Mouse (Mus musculus) E14TG2a.4 (cell line): ENCODE measurements around the gene Hmcn2.

Source experiments
- H3K27me3 ChIP-seq: 2 replicates; pipeline ENCODE4 v1.6.1; 2014; ENCODE audit warnings: low read length, control low read depth; ENCODE audit not compliant: insufficient read depth
- H3K36me3 ChIP-seq: 2 replicates; pipeline ENCODE4 v1.6.1; 2014; ENCODE audit warnings: low read length, control low read depth; ENCODE audit not compliant: insufficient read depth
- H3K4me1 ChIP-seq: replicated peaks from 2 replicates; pipeline ENCODE4 v1.6.1; 2014; ENCODE audit warnings: low read depth, low read length, control low read depth
- H3K4me3 ChIP-seq: replicated peaks from 2 replicates; pipeline ENCODE4 v1.5.1; 2014; ENCODE audit warnings: mild to moderate bottlenecking, low read length
- H3K9me3 ChIP-seq: 2 replicates; pipeline ENCODE4 v1.6.1; 2014; ENCODE audit warnings: low read length, control low read depth
- CTCF ChIP-seq: conservative IDR thresholded peaks from 2 replicates; pipeline ENCODE4 v1.5.1; 2014; ENCODE audit warnings: low read length
- NANOG ChIP-seq: IDR thresholded peaks from 2 replicates; pipeline ENCODE4 v1.6.1; 2014; ENCODE audit warnings: borderline replicate concordance, low read length, mixed read lengths
- POU5F1 ChIP-seq: IDR thresholded peaks from 2 replicates; pipeline ENCODE4 v1.6.1; 2014; ENCODE audit warnings: low read length, borderline replicate concordance

Hmcn2 gene

GRCm38 (mm10) chr2:31501448-31502130 lies 187.4 kb downstream of the Hmcn2 start:
- H3K9me3 ChIP-seq, result no peaks in the 10 kb centered on the region
- 0 out of 2 replicates have a peak overlapping the region, but pooled peaks have one; percentile 8 for H3K4me3 ChIP-seq
- H3K36me3 ChIP-seq, result peaks cover 87% of the 10 kb centered on the region
- peaks cover 6% of the 10 kb centered on the region; the same call in 1 of the 2 replicates for H3K27me3 ChIP-seq
- TF ChIP-seq POU5F1 (no peak), CTCF (peak; percentile 14; the same call in 1 of the 2 replicates), NANOG (no peak)
- H3K4me1 ChIP-seq, result peaks cover 95% of the 10 kb centered on the region

GRCm38 (mm10) chr2:31502616-31503522 lies 188.7 kb downstream of the Hmcn2 start:
- TF ChIP-seq POU5F1, result no peak
- TF ChIP-seq NANOG, result peak; percentile 48; the same call in 1 of the 2 replicates
- TF ChIP-seq CTCF, result no peak
- peaks cover 87% of the 10 kb centered on the region for H3K36me3 ChIP-seq
- H3K27me3 ChIP-seq, result peaks cover 6% of the 10 kb centered on the region; the same call in 1 of the 2 replicates
- H3K4me1 ChIP-seq, result peaks cover 88% of the 10 kb centered on the region
- H3K4me3 ChIP-seq, result peak overlapping the region; percentile 13
- no peaks in the 10 kb centered on the region for H3K9me3 ChIP-seq

GRCm38 (mm10) chr2:31505472-31505871 lies 191.3 kb downstream of the Hmcn2 start:
- Histone ChIP-seq H3K9me3 (no peaks in the 10 kb centered on the region), H3K36me3 (peaks cover 89% of the 10 kb centered on the region), H3K4me1 (peaks cover 64% of the 10 kb centered on the region), H3K27me3 (no peaks in the 10 kb centered on the region), H3K4me3 (no peak overlapping the region)
- TF ChIP-seq POU5F1 (no peak), CTCF (no peak), NANOG (no peak)

- Histone ChIP-seq H3K36me3 (peaks cover 95% of the 10 kb centered on the region), H3K27me3 (no peaks in the 10 kb centered on the region), H3K4me3 (no peak overlapping the region), H3K9me3 (no peaks in the 10 kb centered on the region), H3K4me1 (peaks cover 61% of the 10 kb centered on the region)
- TF ChIP-seq NANOG (no peak), CTCF (peak; percentile 18; the same call in 1 of the 2 replicates)
Measured at GRCm38 (mm10) chr2:31508851-31509250, 194.6 kb downstream of the Hmcn2 start.
